Mouse (Mus musculus) C2C12 (cell line): ENCODE measurements around the gene Hmgcl.

Experiments
- CEBPB ChIP-seq: IDR thresholded peaks from one replicate; pipeline ENCODE4 v1.6.1; 2011; ENCODE audit warnings: low read depth, mild to moderate bottlenecking, control low read depth, moderate library complexity
- CTCF ChIP-seq: IDR thresholded peaks from one replicate; pipeline ENCODE4 v1.5.1; 2011; ENCODE audit not compliant: control insufficient read depth, insufficient read depth, insufficient read length
- FOSL1 ChIP-seq: IDR thresholded peaks from one replicate; pipeline ENCODE4 v1.8.0; 2011; ENCODE audit warnings: mild to moderate bottlenecking, low read length; ENCODE audit not compliant: poor library complexity, insufficient read depth, severe bottlenecking
- MAX ChIP-seq: IDR thresholded peaks from one replicate; pipeline ENCODE4 v1.6.1; 2011; ENCODE audit warnings: mild to moderate bottlenecking, control low read depth
- MYOD1 ChIP-seq: IDR thresholded peaks from one replicate; pipeline ENCODE4 v1.6.1; 2011; ENCODE audit warnings: low read depth; ENCODE audit not compliant: control insufficient read depth, insufficient read length
- MYOG ChIP-seq: IDR thresholded peaks from one replicate; pipeline ENCODE4 v1.6.1; 2011; ENCODE audit not compliant: control insufficient read depth, insufficient read length; ENCODE audit errors: extremely low read depth
- USF1 ChIP-seq: IDR thresholded peaks from one replicate; pipeline ENCODE4 v1.6.1; 2011; ENCODE audit warnings: low read depth, mild to moderate bottlenecking, control low read depth, moderate library complexity

- TF ChIP-seq CTCF (no peak), USF1 (no peak), MAX (no peak), MYOD1 (no peak), CEBPB (no peak), FOSL1 (no peak), MYOG (no peak)
Measured at GRCm38 (mm10) chr4:135942193-135942592, 4.1 kb upstream of the Hmgcl start.
